Mouse (Mus musculus) heart, postnatal 0 days (tissue): ENCODE results near the gene Ano10.

Experiments used
- CTCF ChIP-seq: IDR thresholded peaks from 2 replicates; pipeline ENCODE4 v1.5.1; 2016; ENCODE audit warnings: antibody characterized with exemption, control low read depth, low read depth
- EP300 ChIP-seq: IDR thresholded peaks from 2 replicates; pipeline ENCODE4 v1.6.1; 2016; ENCODE audit warnings: antibody characterized with exemption, low read depth

DNA sequence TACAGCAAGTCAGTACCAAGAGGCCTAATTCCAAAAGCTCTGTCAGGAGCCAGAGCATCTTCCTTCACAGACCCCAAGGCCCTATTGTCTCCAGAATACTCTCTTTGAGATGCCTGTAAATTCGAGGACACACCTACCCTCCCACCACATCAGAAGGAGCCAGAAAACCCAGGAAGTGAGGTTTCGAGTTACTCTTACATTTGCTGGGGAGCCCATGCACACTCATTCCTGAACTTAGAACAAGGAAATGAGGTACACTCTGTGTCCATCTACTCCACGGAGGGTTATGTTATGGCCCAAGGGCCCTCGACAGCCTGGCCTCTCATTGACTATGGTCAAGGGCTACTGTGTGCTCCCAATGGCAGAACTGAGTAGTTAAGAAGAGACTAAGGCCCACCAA is 22.4 kb downstream of the Ano10 start:
- TF ChIP-seq EP300: no peak
- TF ChIP-seq CTCF: no peak
